Mouse (Mus musculus) lung, postnatal 0 days (tissue): ENCODE data around the gene Gm20388.

Experiments
- CTCF ChIP-seq: IDR thresholded peaks from 2 replicates; pipeline ENCODE4 v1.5.1; 2016; ENCODE audit warnings: antibody characterized with exemption, mild to moderate bottlenecking
- EP300 ChIP-seq: IDR thresholded peaks from 2 replicates; pipeline ENCODE4 v1.6.1; 2016; ENCODE audit warnings: antibody characterized with exemption, mild to moderate bottlenecking, control low read depth

DNA sequence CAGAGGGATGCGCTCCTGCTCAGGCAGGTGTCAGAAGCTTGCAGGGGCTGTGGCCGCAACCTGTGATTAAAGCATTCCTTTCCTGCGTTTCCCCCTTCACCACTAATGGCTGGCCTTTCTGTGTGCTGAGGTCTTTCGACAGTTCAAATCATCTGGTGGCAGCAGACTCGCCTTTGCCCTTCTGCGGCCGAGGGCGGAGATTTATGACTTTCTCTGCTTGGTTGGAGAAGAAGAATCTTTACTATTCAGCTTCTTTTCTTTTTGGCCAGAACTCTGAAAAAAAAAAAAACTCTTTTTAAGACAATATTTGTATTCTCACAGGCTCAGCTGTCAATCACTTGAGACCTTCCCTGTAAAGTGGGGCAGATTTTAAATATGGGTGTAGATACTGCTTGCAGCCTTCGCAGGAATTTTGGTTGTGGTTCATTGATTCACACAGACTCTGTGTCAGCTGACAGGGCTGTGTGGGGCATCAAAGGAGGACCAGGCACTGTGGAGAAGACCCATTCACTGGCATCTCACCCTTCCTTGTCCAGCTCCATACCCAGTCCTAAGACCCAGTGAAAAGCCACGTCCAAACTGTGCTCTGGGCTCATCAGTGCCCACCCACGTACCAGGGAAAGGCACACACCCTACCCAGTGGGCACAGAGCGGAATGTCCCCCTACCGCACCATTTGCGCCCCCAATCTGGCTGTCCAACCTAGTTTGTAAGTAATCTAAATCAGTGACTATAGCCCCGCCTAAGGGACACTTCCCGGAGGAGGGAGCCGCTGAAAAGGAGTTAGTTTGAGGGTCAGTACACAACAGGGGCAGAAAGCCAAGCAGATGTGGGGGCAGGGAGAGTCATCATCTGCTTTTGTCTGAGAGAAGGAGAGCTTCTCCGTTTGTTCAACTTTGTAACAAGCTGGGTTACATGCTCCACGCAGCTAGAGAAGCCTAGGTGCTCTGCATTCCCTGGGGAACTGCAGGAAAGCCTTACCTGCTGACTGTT, 845.0 kb downstream of the Gm20388 start:
- TF ChIP-seq CTCF (no peak), EP300 (no peak)
